Comparison of ENCODE assay signal across 8 mouse cellular contexts in the genomic region with DNA sequence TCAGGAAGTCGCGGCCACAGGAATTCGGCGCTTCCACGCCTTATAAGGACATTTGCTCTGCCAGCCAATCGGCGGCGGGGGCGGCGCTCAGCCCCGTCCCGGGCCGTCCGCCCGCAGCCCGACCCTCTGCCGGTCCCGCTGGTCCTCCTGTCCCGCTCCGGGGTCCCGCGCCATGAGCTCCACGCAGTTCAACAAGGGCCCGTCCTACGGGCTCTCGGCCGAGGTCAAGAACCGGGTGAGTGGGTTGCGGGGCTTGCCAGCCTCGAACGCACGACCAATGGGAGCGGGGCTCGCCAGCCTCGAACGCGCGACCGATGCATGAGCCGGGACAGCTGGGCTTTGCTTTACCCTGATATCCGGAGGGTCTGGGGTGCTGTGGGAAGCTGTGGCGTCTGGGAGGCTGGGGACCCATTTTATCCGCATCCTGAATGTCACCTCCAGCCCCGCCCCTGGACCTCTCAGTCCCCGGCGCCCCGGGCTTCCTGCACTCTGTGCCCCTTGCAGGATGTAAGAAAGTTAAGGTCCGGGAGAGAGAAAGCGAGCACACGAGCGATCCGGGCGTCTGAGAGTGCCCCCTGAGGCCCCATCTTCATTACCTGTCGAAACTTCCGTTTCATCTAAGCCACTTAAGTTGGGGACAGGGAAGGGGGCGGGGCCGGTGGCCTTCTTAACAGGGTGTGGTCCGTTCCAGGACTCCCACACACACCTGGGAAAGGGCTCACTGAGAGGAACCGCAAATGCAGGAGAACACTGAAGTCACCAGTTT. TPM values are rescaled to one million over a fixed set of nuclear protein-coding genes. Genes with fewer than 3 reads are reported as not detected.
DNase-seq lines count a peak whose midpoint lies in the region; ATAC-seq and TF ChIP-seq lines count a peak whose summit lies in the region.

TSS of gene Cnn2 (plus strand) at position 79 of the 766 bp plus-strand sequence.

- no peaks in the 10 kb centered on the region for H3K27me3 ChIP-seq in lung, postnatal 0 days (replicated peaks; ENCODE audit: insufficient read depth, low read length)

- peak; percentile 90 for DNase-seq in NIH3T3 (ENCODE audit: low read depth)
- DNase-seq in embryo, embryonic 11 days, result peak; percentile 85
- peak; percentile 80 for DNase-seq in heart, adult 9 months (ENCODE audit: low spot score in 2 of 2)
- peak; percentile 48 to 57 for DNase-seq in kidney, adult 8-10 months
- peak; percentile 87 for DNase-seq in lung, postnatal 0 days (ENCODE audit: low spot score)
- peak; percentile 59 for DNase-seq in ovary, postnatal 14 days (ENCODE audit: low spot score)
- no peak for DNase-seq in c-Kit-positive CD71-positive TER-119-positive erythroid progenitor cells, embryonic 14.5 days (ENCODE audit: low spot score)
- DNase-seq in layer of hippocampus, adult 18-20 months (ENCODE audit: low spot score in 2 of 2), result no peak

- H3K4me3 ChIP-seq in lung, postnatal 0 days (ENCODE audit: low read depth, low read length), result peak within 1 kb of the TSS; percentile 82

- no peak for TF ChIP-seq CTCF in lung, postnatal 0 days (IDR thresholded peaks at IDR 0.05)

- H3K9me3 ChIP-seq in lung, postnatal 0 days (ENCODE audit: low read length), result no peaks in the 10 kb centered on the region

- H3K9ac ChIP-seq in lung, postnatal 0 days (replicated peaks; ENCODE audit: low read depth), result peak within 1 kb of the TSS; percentile 95

- under 1% methylated on average over 51 of the region's 59 CpGs for WGBS in lung, postnatal 0 days

- H3K36me3 ChIP-seq in lung, postnatal 0 days (ENCODE audit: insufficient read depth, low read length), result peaks cover 27% of the 10 kb centered on the region

- peak within 1 kb of the TSS; percentile 82 for H3K4me2 ChIP-seq in lung, postnatal 0 days (replicated peaks; ENCODE audit: low read depth, low read length)

- H3K27ac ChIP-seq in lung, postnatal 0 days (ENCODE audit: low read length), result peak within 1 kb of the TSS; percentile 99

- peaks cover 21% of the 10 kb centered on the region; the same call in 1 of the 2 replicates for H3K4me1 ChIP-seq in lung, postnatal 0 days (ENCODE audit: insufficient read depth, low read depth, low read length)

- TF ChIP-seq EP300 in lung, postnatal 0 days (IDR thresholded peaks at IDR 0.05), result peak; percentile 76; the same call in 1 of the 2 replicates

- peak; percentile 13 for ATAC-seq in lung, postnatal 0 days

RNA-seq across cellular contexts. Expression of gene Cnn2, which starts in this region (rescaled TPM):
- 483 and 567 TPM in 2 replicates for polyA plus RNA-seq in lung, postnatal 0 days (2015; fragmentation: Nextera tagmentation; extraction: Ambion mirVana)
- 1 to 10 TPM; 3.6 to 5.2 TPM for total RNA-seq in layer of hippocampus, adult 18-20 months (2021)

Comparison
In these comparisons a context has a peak if more than half of its experiments do, and no peak if none do; other contexts are left out.
1. DNase-seq: peak in NIH3T3 (single experiment), embryo, embryonic 11 days (single experiment), heart, adult 9 months (2 of 2), kidney, adult 8-10 months (2 of 2), lung, postnatal 0 days (single experiment) and ovary, postnatal 14 days (single experiment); none in c-Kit-positive CD71-positive TER-119-positive erythroid progenitor cells, embryonic 14.5 days (single experiment) and layer of hippocampus, adult 18-20 months (0 of 2).